Mouse (Mus musculus) heart, embryonic 12.5 days (tissue): ENCODE results near the gene Scamp2. TPM values are rescaled to one million over a fixed set of nuclear protein-coding genes. Genes with fewer than 3 reads are reported as not detected.
A peak's percentile ranks its signal among the peaks of the same experiment; 100 is the strongest.

Experiments
- ATAC-seq: fragments of 200-750 bp; cut with Nextera tagmentation; 2 replicates; pipeline ENCODE4 v1.8.0; 2017; ENCODE audit warnings: moderate TSS enrichment, moderate library complexity; ENCODE audit not compliant: insufficient number of reproducible peaks, low FRiP score
- H3K27ac ChIP-seq: fragments of 300-500 bp; sonication (generic); 2 replicates; pipeline ENCODE4 v1.5.1; 2016; ENCODE audit warnings: mild to moderate bottlenecking, moderate library complexity; ENCODE audit not compliant: poor library complexity, severe bottlenecking
- H3K27me3 ChIP-seq: fragments of 300-500 bp; sonication (generic); replicated peaks from 2 replicates; pipeline ENCODE4 v1.6.1; 2016; ENCODE audit warnings: mild to moderate bottlenecking, moderate library complexity
- H3K36me3 ChIP-seq: fragments of 300-500 bp; sonication (generic); 2 replicates; pipeline ENCODE4 v1.6.1; 2016; ENCODE audit warnings: mild to moderate bottlenecking, moderate library complexity
- H3K4me1 ChIP-seq: fragments of 300-500 bp; sonication (generic); replicated peaks from 2 replicates; pipeline ENCODE4 v1.6.1; 2016; ENCODE audit warnings: mild to moderate bottlenecking
- H3K4me2 ChIP-seq: fragments of 300-500 bp; sonication (generic); 2 replicates; pipeline ENCODE4 v1.6.1; 2016; ENCODE audit warnings: mild to moderate bottlenecking, moderate library complexity
- H3K4me3 ChIP-seq: fragments of 300-500 bp; sonication (generic); 2 replicates; pipeline ENCODE4 v1.5.1; 2016; ENCODE audit warnings: mild to moderate bottlenecking
- H3K9ac ChIP-seq: fragments of 300-500 bp; sonication (generic); 2 replicates; pipeline ENCODE4 v1.6.1; 2016; ENCODE audit warnings: mild to moderate bottlenecking, moderate library complexity
- H3K9me3 ChIP-seq: fragments of 300-500 bp; sonication (generic); replicated peaks from 2 replicates; pipeline ENCODE4 v1.6.1; 2016; ENCODE audit warnings: mild to moderate bottlenecking, moderate library complexity
- WGBS: fragments of 180-500 bp; shearing (Covaris S2); methylation state at CpG from one replicate; pipeline ENCODE4 v1.1.7; 2016; 5-methylcytosine and 5-hydroxymethylcytosine counted together
- polyA plus RNA-seq: library from polyadenylated mRNA; unstranded; fragments of >200 nt; fragmentation: Nextera tagmentation; extraction: Ambion mirVana; gene quantifications from 2 replicates; pipeline ENCODE4 v1.2.1, GENCODE M21; 2016

Scamp2 gene
- polyA plus RNA-seq, 1 experiment from 2014 or later: 52.5 TPM

GRCm38 (mm10) chr9:57552139-57552887 is 8.4 kb upstream of the Scamp2 start, which contains the start of gene Mpi:
Gene Mpi, minus strand, starts transcription at chr9:57552763.
- Histone ChIP-seq H3K27ac (no peak within 1 kb of the TSS), H3K4me3 (peak within 1 kb of the TSS; percentile 79), H3K4me2 (peak within 1 kb of the TSS; percentile 84), H3K36me3 (peaks cover 21% of the 10 kb centered on the region), H3K27me3 (no peaks in the 10 kb centered on the region), H3K9me3 (no peaks in the 10 kb centered on the region), H3K9ac (peak within 1 kb of the TSS; percentile 84), H3K4me1 (peaks cover 40% of the 10 kb centered on the region)
- peak; percentile 40; the same call in 1 of the 2 replicates for ATAC-seq
- WGBS: under 1% methylated on average over 28 of the region's 28 CpGs

- 64% methylated on average over 11 of the region's 11 CpGs for WGBS
- no peak overlapping the region for H3K4me2 ChIP-seq
- no peak for ATAC-seq
These were observed 7.6 kb upstream of the Scamp2 start for GRCm38 (mm10) chr9:57553119-57553518.

GRCm38 (mm10) chr9:57554753-57555152 is 6.0 kb upstream of the Scamp2 start:
- H3K4me2 ChIP-seq: no peak overlapping the region
- no peak overlapping the region for H3K4me3 ChIP-seq
- no peaks in the 10 kb centered on the region; the same call in 1 of the 2 replicates for H3K36me3 ChIP-seq
- 63% methylated on average over 3 of the region's 3 CpGs for WGBS
- H3K9ac ChIP-seq: no peak overlapping the region
- no peaks in the 10 kb centered on the region for H3K27me3 ChIP-seq
- H3K4me1 ChIP-seq: peaks cover 17% of the 10 kb centered on the region
- ATAC-seq: no peak
- no peak overlapping the region for H3K27ac ChIP-seq
- no peaks in the 10 kb centered on the region for H3K9me3 ChIP-seq

More at GRCm38 (mm10) chr9:57553119-57553518, 7.6 kb upstream of the Scamp2 start:
- Histone ChIP-seq H3K4me1 (peaks cover 32% of the 10 kb centered on the region), H3K27me3 (no peaks in the 10 kb centered on the region), H3K36me3 (peaks cover 15% of the 10 kb centered on the region), H3K27ac (no peak overlapping the region), H3K4me3 (no peak overlapping the region), H3K9me3 (no peaks in the 10 kb centered on the region), H3K9ac (no peak overlapping the region)

GRCm38 (mm10) chr9:57557215-57557614 is 3.5 kb upstream of the Scamp2 start:
- Histone ChIP-seq H3K4me3 (no peak overlapping the region), H3K4me1 (peaks cover 15% of the 10 kb centered on the region), H3K36me3 (no peaks in the 10 kb centered on the region), H3K27ac (no peak overlapping the region), H3K9me3 (no peaks in the 10 kb centered on the region), H3K4me2 (no peak overlapping the region), H3K9ac (no peak overlapping the region), H3K27me3 (no peaks in the 10 kb centered on the region)
- ATAC-seq: no peak
- 72% methylated on average over 3 of the region's 3 CpGs for WGBS

- no peak overlapping the region for H3K9ac ChIP-seq
- no peak overlapping the region for H3K4me3 ChIP-seq
- H3K27me3 ChIP-seq: no peaks in the 10 kb centered on the region
- no peak overlapping the region for H3K27ac ChIP-seq
- no peaks in the 10 kb centered on the region for H3K9me3 ChIP-seq
- H3K36me3 ChIP-seq: no peaks in the 10 kb centered on the region
- H3K4me1 ChIP-seq: peaks cover 25% of the 10 kb centered on the region
- no peak overlapping the region for H3K4me2 ChIP-seq
- 68% methylated on average over 4 of the region's 4 CpGs for WGBS
- no peak for ATAC-seq
These were observed 2.1 kb upstream of the Scamp2 start for GRCm38 (mm10) chr9:57558625-57559024.

GRCm38 (mm10) chr9:57559568-57559967 is 1.2 kb upstream of the Scamp2 start:
- no peaks in the 10 kb centered on the region for H3K36me3 ChIP-seq
- H3K9ac ChIP-seq: no peak overlapping the region
- H3K9me3 ChIP-seq: no peaks in the 10 kb centered on the region
- H3K4me1 ChIP-seq: peaks cover 25% of the 10 kb centered on the region
- H3K4me3 ChIP-seq: no peak overlapping the region
- no peaks in the 10 kb centered on the region for H3K27me3 ChIP-seq
- H3K27ac ChIP-seq: no peak overlapping the region
- ATAC-seq: no peak
- no peak overlapping the region for H3K4me2 ChIP-seq
- 72% methylated on average over 2 of the region's 2 CpGs for WGBS

GRCm38 (mm10) chr9:57560263-57560662 is 480 bp upstream of the Scamp2 start:
- 27% methylated on average over 7 of the region's 7 CpGs for WGBS
- peak overlapping the region; percentile 80; the same call in 1 of the 2 replicates for H3K9ac ChIP-seq
- H3K27me3 ChIP-seq: no peaks in the 10 kb centered on the region
- H3K4me1 ChIP-seq: peaks cover 28% of the 10 kb centered on the region
- peak overlapping the region; percentile 88 for H3K4me2 ChIP-seq
- H3K4me3 ChIP-seq: peak overlapping the region; percentile 81
- no peaks in the 10 kb centered on the region for H3K9me3 ChIP-seq
- no peak for ATAC-seq
- H3K27ac ChIP-seq: 0 out of 2 replicates have a peak overlapping the region, but pooled peaks have one; percentile 50
- H3K36me3 ChIP-seq: no peaks in the 10 kb centered on the region

GRCm38 (mm10) chr9:57561711-57562099 is 962 bp downstream of the Scamp2 start:
- Histone ChIP-seq H3K36me3 (no peaks in the 10 kb centered on the region), H3K4me1 (peaks cover 43% of the 10 kb centered on the region), H3K4me2 (peak overlapping the region; percentile 88), H3K4me3 (peak overlapping the region; percentile 81), H3K9me3 (no peaks in the 10 kb centered on the region), H3K27me3 (no peaks in the 10 kb centered on the region), H3K27ac (no peak overlapping the region), H3K9ac (peak overlapping the region; percentile 80)
- ATAC-seq: no peak
- 79% methylated on average over 13 of the region's 13 CpGs for WGBS

- Histone ChIP-seq H3K36me3 (peaks cover under 1% of the 10 kb centered on the region), H3K9me3 (no peaks in the 10 kb centered on the region), H3K4me2 (peak overlapping the region; percentile 24), H3K4me1 (peaks cover 47% of the 10 kb centered on the region), H3K27me3 (no peaks in the 10 kb centered on the region), H3K4me3 (no peak overlapping the region), H3K9ac (0 out of 2 replicates have a peak overlapping the region, but pooled peaks have one; percentile 40), H3K27ac (0 out of 2 replicates have a peak overlapping the region, but pooled peaks have one; percentile 14)
- WGBS: 47% methylated on average over 4 of the region's 4 CpGs
- ATAC-seq: no peak
These were observed 2.2 kb downstream of the Scamp2 start for GRCm38 (mm10) chr9:57562896-57563372.

GRCm38 (mm10) chr9:57564609-57565008 is 3.9 kb downstream of the Scamp2 start:
- WGBS: 90% methylated on average over 6 of the region's 6 CpGs
- peaks cover 57% of the 10 kb centered on the region for H3K4me1 ChIP-seq

GRCm38 (mm10) chr9:57565741-57566221 is 5.0 kb downstream of the Scamp2 start:
- Histone ChIP-seq H3K36me3 (peaks cover 25% of the 10 kb centered on the region), H3K4me3 (no peak overlapping the region), H3K27ac (no peak overlapping the region; the same call in 1 of the 2 replicates), H3K9me3 (no peaks in the 10 kb centered on the region), H3K9ac (0 out of 2 replicates have a peak overlapping the region, but pooled peaks have one; percentile 6), H3K27me3 (no peaks in the 10 kb centered on the region), H3K4me1 (peaks cover 53% of the 10 kb centered on the region), H3K4me2 (peak overlapping the region; percentile 5; the same call in 1 of the 2 replicates)
- no peak for ATAC-seq
- whole genome bisulfite sequencing: 39% methylated on average over 10 of the region's 10 CpGs

More at GRCm38 (mm10) chr9:57564609-57565008, 3.9 kb downstream of the Scamp2 start:
- no peak for ATAC-seq
- H3K36me3 ChIP-seq: peaks cover 17% of the 10 kb centered on the region
- H3K27me3 ChIP-seq: no peaks in the 10 kb centered on the region
- no peaks in the 10 kb centered on the region for H3K9me3 ChIP-seq
- no peak overlapping the region for H3K4me2 ChIP-seq
- H3K4me3 ChIP-seq: no peak overlapping the region
- H3K27ac ChIP-seq: no peak overlapping the region
- no peak overlapping the region for H3K9ac ChIP-seq
